Mouse (Mus musculus) kidney, embryonic 15.5 days (tissue): ENCODE measurements around the gene Kcnc1. TPM values are rescaled to one million over a fixed set of nuclear protein-coding genes. Genes with fewer than 3 reads are reported as not detected.

Experiments used
- ATAC-seq: fragments of 200-750 bp; cut with Nextera tagmentation; replicated peaks from 2 replicates; pipeline ENCODE4 v1.8.0; 2017; ENCODE audit warnings: moderate TSS enrichment; ENCODE audit not compliant: low FRiP score
- H3K27ac ChIP-seq: fragments of 300-500 bp; sonication (generic); 2 replicates; pipeline ENCODE4 v1.5.1; 2015; ENCODE audit warnings: mild to moderate bottlenecking, inconsistent platforms
- H3K27me3 ChIP-seq: fragments of 300-500 bp; sonication (generic); 2 replicates; pipeline ENCODE4 v1.6.1; 2015; ENCODE audit warnings: inconsistent platforms
- H3K36me3 ChIP-seq: fragments of 300-500 bp; sonication (generic); 2 replicates; pipeline ENCODE4 v1.6.1; 2015; ENCODE audit warnings: inconsistent platforms
- H3K4me1 ChIP-seq: fragments of 300-500 bp; sonication (generic); 2 replicates; pipeline ENCODE4 v1.6.1; 2015; ENCODE audit warnings: inconsistent platforms
- H3K4me2 ChIP-seq: fragments of 300-500 bp; sonication (generic); 2 replicates; pipeline ENCODE4 v1.6.1; 2015; ENCODE audit warnings: moderate library complexity, mild to moderate bottlenecking, inconsistent platforms
- H3K4me3 ChIP-seq: fragments of 300-500 bp; sonication (generic); replicated peaks from 2 replicates; pipeline ENCODE4 v1.5.1; 2015; ENCODE audit warnings: mild to moderate bottlenecking, inconsistent platforms
- H3K9ac ChIP-seq: fragments of 300-500 bp; sonication (generic); 2 replicates; pipeline ENCODE4 v1.6.1; 2015; ENCODE audit warnings: mild to moderate bottlenecking, inconsistent platforms
- H3K9me3 ChIP-seq: fragments of 300-500 bp; sonication (generic); replicated peaks from 2 replicates; pipeline ENCODE4 v1.6.1; 2016; ENCODE audit warnings: inconsistent platforms
- WGBS: fragments of 180-500 bp; shearing (Covaris S2); methylation state at CpG from one replicate; pipeline ENCODE4 v1.1.7; 2015; ENCODE audit warnings: mixed read lengths; 5-methylcytosine and 5-hydroxymethylcytosine counted together
- polyA plus RNA-seq: library from polyadenylated mRNA; unstranded; fragments of >200 nt; fragmentation: Nextera tagmentation; extraction: Ambion mirVana; gene quantifications from 2 replicates; pipeline ENCODE4 v1.2.1, GENCODE M21; 2015

Kcnc1 gene
- polyA plus RNA-seq, 1 experiment from 2014 or later = 0.06 TPM

DNA sequence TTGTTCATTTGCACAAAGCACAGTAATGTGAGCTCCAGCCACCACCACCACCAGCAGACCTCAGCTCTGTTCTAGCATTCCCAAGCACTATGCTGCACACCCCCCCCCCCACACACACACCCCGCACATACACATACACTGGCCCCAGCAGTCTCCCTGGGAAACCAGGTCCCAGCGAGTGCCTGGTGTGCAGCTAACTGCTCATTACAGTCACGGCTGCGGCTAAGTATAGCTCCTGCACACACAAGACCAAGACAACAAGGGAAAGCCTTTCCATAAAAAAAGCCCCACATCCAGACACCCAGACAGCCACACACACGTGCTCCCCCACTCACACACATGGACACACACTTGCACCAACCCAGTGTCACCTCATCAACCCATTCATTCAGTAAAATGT is 16.5 kb downstream of the Kcnc1 start:
- 77% methylated on average over 5 of the region's 5 CpGs for WGBS
- H3K27ac ChIP-seq = no peak overlapping the region
- peaks cover 7% of the 10 kb centered on the region for H3K4me1 ChIP-seq
- H3K9ac ChIP-seq = no peak overlapping the region
- no peak overlapping the region for H3K4me3 ChIP-seq
- no peak for ATAC-seq
- no peaks in the 10 kb centered on the region for H3K9me3 ChIP-seq
- no peaks in the 10 kb centered on the region for H3K36me3 ChIP-seq
- H3K27me3 ChIP-seq = no peaks in the 10 kb centered on the region; the same call in 1 of the 2 replicates
- H3K4me2 ChIP-seq = no peak overlapping the region

DNA sequence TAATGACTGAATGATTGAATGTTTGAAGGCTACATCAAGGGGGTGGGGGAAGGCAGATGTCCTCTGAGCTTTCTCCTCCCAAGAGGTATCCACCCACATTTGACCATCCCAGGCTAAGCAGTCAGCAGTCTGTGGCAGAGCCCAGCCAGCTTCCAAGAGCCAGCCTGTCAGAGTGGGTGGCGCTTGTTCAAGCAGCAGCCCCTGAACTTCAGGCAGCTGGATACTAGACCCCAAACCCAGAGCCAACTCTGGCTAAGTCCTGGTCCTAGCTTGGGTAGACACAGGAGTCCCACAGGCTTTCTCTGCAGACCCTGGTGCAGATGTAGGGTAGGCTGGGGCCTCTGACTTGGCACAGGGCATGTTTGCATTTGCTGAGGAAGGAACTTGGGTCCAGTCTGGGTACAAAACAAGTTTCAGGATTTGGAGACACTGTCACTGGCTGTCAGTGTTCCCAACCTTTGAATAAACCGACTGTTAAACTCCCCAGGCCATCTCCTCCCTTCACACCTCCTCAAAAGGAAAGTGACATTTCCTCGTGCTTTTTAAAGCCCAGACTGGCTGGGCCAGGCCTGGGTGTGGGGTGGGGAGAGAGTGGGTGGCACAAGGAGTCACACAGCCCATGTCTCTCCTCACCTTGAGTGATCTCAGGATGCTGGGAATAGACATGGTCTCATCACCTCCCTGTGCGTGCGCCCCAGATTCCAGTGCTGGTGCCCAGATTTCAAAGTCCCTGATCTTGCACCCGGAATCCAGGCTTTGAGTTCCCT is 17.8 kb downstream of the Kcnc1 start:
- H3K36me3 ChIP-seq = no peaks in the 10 kb centered on the region
- H3K4me2 ChIP-seq = no peak overlapping the region
- no peaks in the 10 kb centered on the region for H3K9me3 ChIP-seq
- H3K4me1 ChIP-seq = peaks cover 6% of the 10 kb centered on the region
- no peak for ATAC-seq
- H3K4me3 ChIP-seq = no peak overlapping the region
- no peak overlapping the region for H3K27ac ChIP-seq
- H3K9ac ChIP-seq = no peak overlapping the region
- 51% methylated on average over 6 of the region's 6 CpGs for WGBS
- no peaks in the 10 kb centered on the region; the same call in 1 of the 2 replicates for H3K27me3 ChIP-seq

DNA sequence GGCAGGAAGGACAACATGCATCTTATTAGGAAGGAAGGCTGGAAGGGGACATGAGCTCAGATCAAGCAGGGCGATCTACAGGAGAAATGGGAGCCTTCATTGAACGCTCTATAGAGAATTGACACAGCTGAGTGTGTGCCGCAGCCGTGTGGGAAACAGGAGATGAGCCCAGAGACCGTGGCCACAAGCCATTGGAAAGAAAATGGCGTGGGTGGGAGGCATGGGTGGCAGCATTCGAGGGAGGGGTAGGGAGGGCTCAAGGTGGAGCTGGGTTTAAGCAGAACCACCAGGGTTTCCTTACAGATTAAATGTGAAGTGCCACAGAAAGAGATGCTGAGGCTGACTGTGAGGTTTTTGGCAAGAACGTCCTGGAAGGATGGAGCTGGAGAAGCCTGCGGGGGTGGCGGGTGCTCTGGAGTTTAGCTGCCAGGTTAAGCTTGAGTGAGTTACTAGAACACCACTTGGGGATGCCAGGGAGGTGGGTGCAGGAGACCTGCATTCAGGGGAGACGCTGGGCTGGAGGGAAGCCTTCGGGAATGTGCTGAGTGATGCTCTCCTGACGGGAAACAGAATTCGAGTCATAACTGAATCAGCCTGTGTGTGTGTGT is 19.6 kb downstream of the Kcnc1 start:
- Histone ChIP-seq H3K4me3 (no peak overlapping the region), H3K36me3 (no peaks in the 10 kb centered on the region), H3K9ac (no peak overlapping the region), H3K27me3 (no peaks in the 10 kb centered on the region; the same call in 1 of the 2 replicates), H3K9me3 (no peaks in the 10 kb centered on the region), H3K27ac (no peak overlapping the region), H3K4me2 (no peak overlapping the region), H3K4me1 (no peaks in the 10 kb centered on the region)
- no peak for ATAC-seq
- WGBS = 70% methylated on average over 14 of the region's 14 CpGs

DNA sequence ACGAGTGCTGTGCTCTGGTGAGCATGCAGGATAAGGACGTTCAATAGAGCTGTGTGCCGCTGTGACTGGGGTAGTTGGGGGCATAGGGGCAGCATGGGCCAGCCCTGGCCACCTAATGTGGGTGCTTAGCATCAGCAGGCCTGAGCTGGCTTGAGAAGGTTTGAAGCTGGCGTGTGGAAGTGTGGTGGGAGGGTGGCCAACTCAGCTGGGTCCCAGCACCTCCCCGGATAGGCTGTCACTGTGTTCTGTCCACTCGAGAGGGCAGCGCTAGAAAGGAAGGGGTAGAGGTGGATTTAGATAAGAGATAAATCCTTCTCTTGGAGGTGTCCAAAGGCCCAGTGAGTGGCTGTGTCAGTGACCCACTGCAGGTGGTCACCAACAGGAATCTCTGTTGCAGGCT is 21.2 kb downstream of the Kcnc1 start:
- Histone ChIP-seq H3K4me3 (no peak overlapping the region), H3K4me1 (no peaks in the 10 kb centered on the region)
- 72% methylated on average over 7 of the region's 7 CpGs for WGBS

DNA sequence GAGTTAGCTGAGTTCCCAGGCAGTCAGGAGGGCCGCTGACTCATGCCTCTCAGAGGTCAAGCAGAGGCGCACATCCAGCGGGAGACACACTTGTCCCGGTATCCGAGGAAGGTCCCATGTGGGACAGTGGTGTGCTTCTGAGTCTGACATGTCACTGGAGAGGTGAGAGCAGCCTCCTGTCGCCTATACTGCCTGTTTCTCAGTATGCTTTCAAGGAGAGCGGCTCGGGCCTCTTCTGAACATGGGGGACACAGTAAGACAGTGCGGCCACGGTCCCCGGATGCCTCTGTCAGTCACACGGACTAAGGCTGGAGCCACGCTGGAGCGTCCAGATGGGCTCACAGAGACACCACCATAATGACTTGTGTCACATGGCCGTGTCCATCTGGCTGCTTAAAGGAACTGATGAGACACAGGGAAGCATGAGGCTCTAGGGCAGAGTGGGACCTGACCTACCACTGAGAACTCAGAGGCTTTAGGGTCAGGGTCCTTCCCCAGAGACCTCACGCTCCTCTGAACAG is 21.9 kb downstream of the Kcnc1 start:
- 77% methylated on average over 16 of the region's 16 CpGs for WGBS
- H3K4me1 ChIP-seq = no peaks in the 10 kb centered on the region
- no peaks in the 10 kb centered on the region; the same call in 1 of the 2 replicates for H3K27me3 ChIP-seq
- no peak for ATAC-seq
- H3K27ac ChIP-seq = no peak overlapping the region
- no peak overlapping the region for H3K4me2 ChIP-seq
- H3K4me3 ChIP-seq = no peak overlapping the region
- no peaks in the 10 kb centered on the region for H3K9me3 ChIP-seq
- H3K9ac ChIP-seq = no peak overlapping the region
- no peaks in the 10 kb centered on the region for H3K36me3 ChIP-seq

More for the DNA sequence above, 21.2 kb downstream of the Kcnc1 start:
- Histone ChIP-seq H3K27ac (no peak overlapping the region), H3K9ac (no peak overlapping the region), H3K36me3 (no peaks in the 10 kb centered on the region), H3K27me3 (no peaks in the 10 kb centered on the region; the same call in 1 of the 2 replicates), H3K4me2 (no peak overlapping the region), H3K9me3 (no peaks in the 10 kb centered on the region)
- no peak for ATAC-seq

DNA sequence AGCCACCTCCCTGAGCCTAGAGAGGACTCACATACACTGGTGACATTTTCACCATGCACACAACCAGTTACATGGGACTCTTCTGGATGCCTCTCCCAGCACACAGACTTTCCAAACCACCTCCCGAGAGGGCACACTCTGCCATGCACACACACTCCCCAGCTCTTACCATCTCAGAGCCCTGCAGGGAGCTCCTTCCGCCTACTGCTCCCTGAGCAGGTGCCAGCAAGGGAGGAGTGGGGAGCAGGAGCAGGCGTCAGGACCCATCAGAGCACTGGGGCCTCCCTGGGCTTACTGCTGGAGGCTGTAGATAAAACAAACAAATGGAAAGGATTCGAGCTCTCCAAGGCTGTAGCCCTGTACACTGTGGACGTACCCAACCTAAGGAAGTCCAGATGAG is 25.2 kb downstream of the Kcnc1 start:
- 40% methylated on average over 5 of the region's 5 CpGs for WGBS
- Histone ChIP-seq H3K4me2 (no peak overlapping the region), H3K4me1 (no peaks in the 10 kb centered on the region), H3K27ac (no peak overlapping the region), H3K9me3 (no peaks in the 10 kb centered on the region), H3K4me3 (no peak overlapping the region), H3K27me3 (no peaks in the 10 kb centered on the region; the same call in 1 of the 2 replicates), H3K36me3 (no peaks in the 10 kb centered on the region), H3K9ac (no peak overlapping the region)
- no peak for ATAC-seq

DNA sequence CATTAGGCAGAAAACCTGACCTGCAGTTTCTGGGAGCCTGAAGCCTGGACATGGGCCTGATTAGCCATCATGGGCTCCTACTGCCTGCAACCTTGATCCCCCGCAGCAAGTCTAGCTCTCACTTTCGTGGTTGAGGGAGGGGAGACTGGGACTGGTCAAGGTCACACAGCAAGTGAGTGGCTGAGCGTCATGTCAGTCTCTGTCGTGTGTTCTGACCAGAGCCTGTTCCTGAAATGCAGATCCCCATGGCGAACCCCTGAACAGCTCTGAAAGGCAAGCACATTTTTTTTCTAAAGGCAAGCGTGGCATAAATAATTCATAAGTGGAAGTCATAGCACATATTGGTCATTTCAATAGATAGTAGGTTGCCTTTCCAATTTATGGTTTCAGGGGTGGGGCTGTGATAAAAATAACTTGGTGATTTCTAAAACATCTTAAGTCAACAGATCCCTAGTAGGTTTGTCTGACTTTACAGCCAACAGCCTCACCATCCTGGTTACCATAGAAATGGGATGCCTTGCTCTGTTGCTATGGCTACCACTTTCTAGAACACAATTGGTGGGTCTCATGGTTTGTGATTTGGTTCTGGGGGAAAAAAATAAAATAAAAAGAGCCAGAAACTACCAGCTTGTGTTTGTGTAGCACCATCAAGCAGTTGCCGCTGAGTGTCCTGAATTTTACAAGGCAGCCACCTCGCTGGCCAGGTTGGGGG is 25.9 kb downstream of the Kcnc1 start:
- Histone ChIP-seq H3K4me1 (no peaks in the 10 kb centered on the region), H3K4me2 (no peak overlapping the region), H3K9ac (no peak overlapping the region), H3K36me3 (no peaks in the 10 kb centered on the region), H3K9me3 (no peaks in the 10 kb centered on the region), H3K4me3 (no peak overlapping the region), H3K27me3 (no peaks in the 10 kb centered on the region; the same call in 1 of the 2 replicates), H3K27ac (no peak overlapping the region)
- no peak for ATAC-seq
- 74% methylated on average over 8 of the region's 8 CpGs for WGBS

DNA sequence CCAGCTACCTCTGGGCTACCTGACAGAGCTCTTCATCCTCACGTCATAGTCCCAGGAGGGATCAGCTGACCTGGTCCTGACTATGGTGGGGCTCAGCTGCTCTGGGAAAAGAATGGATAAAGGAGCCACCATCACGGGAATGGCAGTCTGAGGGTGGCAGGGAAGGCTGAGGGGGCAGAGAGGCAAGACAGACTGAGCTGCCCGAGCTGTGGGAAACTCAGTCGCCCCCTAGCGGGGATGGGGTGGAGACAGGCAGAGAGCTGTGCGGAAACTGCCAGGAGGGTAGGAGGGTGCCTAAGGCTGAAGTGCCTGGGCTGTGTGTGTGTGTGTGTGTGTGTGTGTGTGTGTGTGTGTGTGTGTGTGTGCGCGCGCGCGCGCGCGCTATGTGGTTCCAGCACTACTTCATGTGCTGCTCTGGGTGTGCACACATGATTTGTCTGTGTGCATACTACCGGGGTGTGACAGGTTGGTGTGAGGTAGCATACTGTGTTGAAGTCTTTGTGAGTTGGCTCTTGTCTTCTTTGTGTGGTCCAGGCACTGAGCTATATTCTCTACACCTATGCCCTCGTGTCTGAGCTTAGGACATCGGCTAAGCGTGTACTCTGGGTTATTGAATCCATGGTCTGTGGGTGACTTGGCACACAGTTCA is 26.6 kb downstream of the Kcnc1 start:
- H3K4me3 ChIP-seq = no peak overlapping the region
- H3K4me2 ChIP-seq = no peak overlapping the region
- ATAC-seq = no peak
- no peaks in the 10 kb centered on the region for H3K9me3 ChIP-seq
- WGBS = 56% methylated on average over 18 of the region's 18 CpGs
- no peaks in the 10 kb centered on the region for H3K36me3 ChIP-seq
- H3K9ac ChIP-seq = no peak overlapping the region
- no peaks in the 10 kb centered on the region for H3K4me1 ChIP-seq
- H3K27me3 ChIP-seq = no peaks in the 10 kb centered on the region; the same call in 1 of the 2 replicates
- H3K27ac ChIP-seq = no peak overlapping the region

DNA sequence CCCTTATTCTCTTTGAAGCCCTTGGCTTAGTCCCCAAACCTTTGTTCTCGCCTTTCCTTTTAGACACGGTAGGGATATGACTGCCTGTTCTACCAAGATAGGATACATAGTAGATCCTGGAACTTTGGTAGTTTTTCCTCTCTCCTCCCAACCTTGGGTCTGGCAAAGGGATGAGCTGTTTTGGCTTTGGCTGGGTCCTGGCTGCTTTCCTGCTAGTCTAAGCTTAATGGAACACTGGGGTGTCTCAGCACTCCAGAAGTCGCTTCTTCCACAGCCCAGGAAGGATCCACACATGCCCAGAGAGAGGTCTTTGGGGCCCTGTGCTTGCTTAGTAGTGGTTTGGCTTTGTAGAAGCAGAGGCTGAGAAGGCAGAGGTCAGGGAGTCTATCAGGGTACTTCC is 27.7 kb downstream of the Kcnc1 start:
- no peak overlapping the region for H3K27ac ChIP-seq
- H3K9ac ChIP-seq = no peak overlapping the region
- no peaks in the 10 kb centered on the region for H3K9me3 ChIP-seq
- H3K4me1 ChIP-seq = no peaks in the 10 kb centered on the region
- H3K4me3 ChIP-seq = no peak overlapping the region
- H3K27me3 ChIP-seq = no peaks in the 10 kb centered on the region; the same call in 1 of the 2 replicates
- WGBS = 71% methylated on average over 3 of the region's 3 CpGs
- ATAC-seq = no peak
- no peaks in the 10 kb centered on the region for H3K36me3 ChIP-seq
- no peak overlapping the region for H3K4me2 ChIP-seq

DNA sequence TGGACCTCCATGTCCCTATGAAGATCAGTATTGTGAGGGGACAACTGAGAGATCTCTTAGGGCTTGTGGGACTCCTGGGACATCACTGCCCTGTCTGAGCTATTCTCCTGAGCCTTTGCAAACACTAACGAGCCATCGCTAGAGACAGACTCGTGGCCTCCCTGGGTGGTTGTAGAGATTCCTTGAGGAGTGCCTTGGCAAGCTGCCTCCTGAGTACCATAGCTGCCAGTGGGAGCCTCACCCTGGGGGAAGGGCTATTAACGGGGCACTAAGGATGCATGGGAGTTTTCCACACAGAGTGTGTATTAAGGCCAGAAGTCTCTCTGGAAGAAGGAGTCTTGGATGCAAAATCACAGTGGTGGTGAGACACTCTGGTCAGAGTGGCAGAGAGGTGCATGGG is 28.7 kb downstream of the Kcnc1 start:
- no peak overlapping the region for H3K27ac ChIP-seq
- H3K4me1 ChIP-seq = no peaks in the 10 kb centered on the region
- no peaks in the 10 kb centered on the region; the same call in 1 of the 2 replicates for H3K27me3 ChIP-seq
- no peak overlapping the region for H3K4me3 ChIP-seq
- no peaks in the 10 kb centered on the region for H3K9me3 ChIP-seq
- WGBS = 73% methylated on average over 4 of the region's 4 CpGs
- no peaks in the 10 kb centered on the region for H3K36me3 ChIP-seq
- ATAC-seq = no peak
- no peak overlapping the region for H3K9ac ChIP-seq
- H3K4me2 ChIP-seq = no peak overlapping the region

DNA sequence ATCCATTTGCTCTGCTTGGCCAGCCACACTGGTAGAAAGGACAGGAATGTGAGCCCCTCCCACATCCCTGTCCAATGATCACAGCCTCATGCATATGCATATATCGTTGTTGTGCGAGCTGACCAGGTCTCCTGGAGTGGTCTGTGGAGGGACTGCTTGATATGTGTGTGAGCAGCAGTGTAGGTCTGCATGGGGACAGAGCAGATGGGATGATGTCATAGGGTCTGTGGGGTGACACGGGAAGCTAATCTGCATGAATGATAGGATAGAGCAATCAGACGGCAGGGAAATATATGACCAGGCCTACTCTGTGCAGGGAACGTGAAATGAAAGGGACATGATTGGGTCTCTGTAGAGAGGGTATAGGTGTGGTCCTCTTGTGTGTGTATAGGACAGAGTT is 37.6 kb downstream of the Kcnc1 start:
- Histone ChIP-seq H3K4me3 (no peak overlapping the region), H3K4me1 (0 out of 2 replicates have a peak, but pooled peaks cover 6% of the 10 kb centered on the region), H3K36me3 (no peaks in the 10 kb centered on the region), H3K4me2 (no peak overlapping the region), H3K9me3 (no peaks in the 10 kb centered on the region), H3K27me3 (0 out of 2 replicates have a peak, but pooled peaks cover 4% of the 10 kb centered on the region), H3K27ac (no peak overlapping the region), H3K9ac (no peak overlapping the region)
- 54% methylated on average over 5 of the region's 5 CpGs for WGBS
- ATAC-seq = peak; percentile 54; the same call in 1 of the 2 replicates
